In genomic region chr8:64652285-64652684, GRCm38 (mm10) we compare ENCODE assay signal across 26 mouse cellular contexts. TPM values are rescaled to one million over a fixed set of nuclear protein-coding genes. Genes with fewer than 3 reads are reported as not detected.
DNase-seq lines count a peak whose midpoint lies in the region; TF ChIP-seq lines count a peak whose summit lies in the region.
"Had no signal": no experiment of that assay in that cellular context is flagged by ENCODE, and none has a peak within 500 bp of the region (broad histone marks: within the 10 kb centered on the region; RNA-seq: fewer than 3 reads in every experiment).

No protein-coding gene starts in this region.

- TF ChIP-seq POLR2A in olfactory bulb, adult 2 months (IDR thresholded peaks at IDR 0.05; ENCODE audit: insufficient read depth, low read depth, low read length), result no peak
- no peak for TF ChIP-seq POLR2A in lung, adult 2 months (IDR thresholded peaks at IDR 0.05; ENCODE audit: borderline replicate concordance, extremely low read depth, low read depth, low read length)

- peak overlapping the region; percentile 44; the same call in 1 of the 2 replicates for H3K27ac ChIP-seq in olfactory bulb, adult 2 months (ENCODE audit: insufficient read depth, low read depth, low read length)
- H3K27ac ChIP-seq: forebrain, embryonic 10.5 days; forebrain, embryonic 13.5 days; heart, adult 2 months; heart, embryonic 10.5 days; heart, embryonic 13.5 days; hindbrain, embryonic 14.5 days; hindbrain, postnatal 0 days had no signal

- TF ChIP-seq CTCF in olfactory bulb, adult 2 months (IDR thresholded peaks at IDR 0.05; ENCODE audit: insufficient read depth, low read depth, low read length), result no peak
- no peak for TF ChIP-seq CTCF in lung, adult 2 months (IDR thresholded peaks at IDR 0.05; ENCODE audit: insufficient read depth, low read length)

- peak; percentile 41 for DNase-seq in heart, adult 11 months
- no peak for DNase-seq in heart, adult 18-20 months
- DNase-seq in right cerebral cortex, adult 18-20 months, result peak; percentile 48
- no peak for DNase-seq in right cerebral cortex, postnatal 36 days (ENCODE audit: low spot score in 2 of 2)
- no peak for DNase-seq in lung, adult 2 months
- no peak for DNase-seq in gastrocnemius, postnatal 4 days (ENCODE audit: low spot score in 2 of 2)
- DNase-seq: adrenal gland, adult 2 months; adrenal gland, postnatal 14 days; B cell, adult 2 months; cerebellum, adult 11-12 months; cerebellum, adult 8-10 months; cerebellum, postnatal 10 days; cerebellum, postnatal 36 days; gastrocnemius, postnatal 10 days; gastrocnemius, postnatal 36 days; heart, adult 2 months; heart, postnatal 14 days; heart, postnatal 4 days had no signal

- no peak overlapping the region for H3K4me3 ChIP-seq in olfactory bulb, adult 2 months (ENCODE audit: insufficient read depth, low read depth, low read length)
- H3K4me3 ChIP-seq in lung, adult 2 months (replicated peaks; ENCODE audit: extremely low read depth, low read depth, low read length), result no peak overlapping the region
- H3K4me3 ChIP-seq: forebrain, embryonic 10.5 days; forebrain, embryonic 13.5 days; heart, adult 2 months; heart, embryonic 10.5 days; heart, embryonic 13.5 days had no signal

- H3K4me1 ChIP-seq in olfactory bulb, adult 2 months (ENCODE audit: control insufficient read depth, insufficient read depth, low read length), result no peaks in the 10 kb centered on the region; the same call in 1 of the 2 replicates
- no peaks in the 10 kb centered on the region for H3K4me1 ChIP-seq in lung, adult 2 months (ENCODE audit: control insufficient read depth, insufficient read depth, low read length)
- H3K4me1 ChIP-seq: heart, embryonic 10.5 days; heart, embryonic 13.5 days had no signal

RNA-seq across cellular contexts. Expression of gene Cpe, which starts 40.6 kb away (rescaled TPM):
- total RNA-seq in heart, adult 18-20 months (2021), result 100 to 1,000 TPM; 259 to 260 TPM
- polyA plus RNA-seq in olfactory bulb, adult 2 months (2012; ENCODE audit: insufficient read depth, insufficient read length, low replicate concordance, missing spikeins), result 578 and 655 TPM in 2 replicates
- polyA plus RNA-seq in lung, adult 2 months (2012; rRNA removed), result 28.8 and 29.7 TPM in 2 replicates
- total RNA-seq in gastrocnemius, postnatal 4 days (2021), result 100 to 1,000 TPM in 1 of 2 experiments, 10 to 100 TPM in 1; 96.8 to 101 TPM
- polyA plus RNA-seq: G1E had no signal

Comparison
In these comparisons a context has a peak if more than half of its experiments do, and no peak if none do; other contexts are left out.
1. DNase-seq: peak in heart, adult 11 months (single experiment) and right cerebral cortex, adult 18-20 months (single experiment); none in heart, adult 18-20 months (0 of 2), right cerebral cortex, postnatal 36 days (0 of 2), lung, adult 2 months (single experiment) and gastrocnemius, postnatal 4 days (0 of 2).